20 mouse cellular contexts compared by ENCODE assay signal in genomic region chr5:3669938-3670554, GRCm38 (mm10). TPM values are rescaled to one million over a fixed set of nuclear protein-coding genes. Genes with fewer than 3 reads are reported as not detected.
DNase-seq lines count a peak whose midpoint lies in the region; ATAC-seq lines count a peak whose summit lies in the region.
"Had no signal": no experiment of that assay in that cellular context is flagged by ENCODE, and none has a peak within 500 bp of the region (broad histone marks: within the 10 kb centered on the region; RNA-seq: fewer than 3 reads in every experiment).

No protein-coding gene starts in this region.

- no peaks in the 10 kb centered on the region for H3K4me1 ChIP-seq in heart, embryonic 16.5 days (ENCODE audit: control insufficient read depth, insufficient read depth, low read length)
- peaks cover 16% of the 10 kb centered on the region for H3K4me1 ChIP-seq in liver, embryonic 12.5 days
- H3K4me1 ChIP-seq in embryonic facial prominence, embryonic 10.5 days: peaks cover 8% of the 10 kb centered on the region
- H3K4me1 ChIP-seq: forebrain, embryonic 15.5 days; midbrain, embryonic 15.5 days; neural tube, embryonic 13.5 days had no signal

- ATAC-seq in heart, embryonic 16.5 days (replicated peaks; ENCODE audit: extremely low read depth, insufficient read depth, low FRiP score): peak; percentile 63; the same call in 1 of the 2 replicates
- ATAC-seq in liver, embryonic 12.5 days: peak; percentile 73
- ATAC-seq: forebrain, embryonic 15.5 days; midbrain, embryonic 15.5 days had no signal

- intact Hi-C loops in heart, postnatal 10 days (cut with DNase I): no loop called here

- H3K9me3 ChIP-seq in heart, embryonic 16.5 days (replicated peaks; ENCODE audit: control insufficient read depth, low read length): no peaks in the 10 kb centered on the region
- H3K9me3 ChIP-seq in liver, embryonic 12.5 days (replicated peaks): no peaks in the 10 kb centered on the region
- H3K9me3 ChIP-seq in embryonic facial prominence, embryonic 10.5 days: no peaks in the 10 kb centered on the region
- H3K9me3 ChIP-seq: forebrain, embryonic 15.5 days; midbrain, embryonic 15.5 days; neural tube, embryonic 13.5 days had no signal

- H3K4me2 ChIP-seq in heart, embryonic 16.5 days (ENCODE audit: low read depth, low read length): no peak overlapping the region
- H3K4me2 ChIP-seq in liver, embryonic 12.5 days: 0 out of 2 replicates have a peak overlapping the region, but pooled peaks have one; percentile 4
- H3K4me2 ChIP-seq: forebrain, embryonic 15.5 days; heart, embryonic 11.5 days; hindbrain, embryonic 14.5 days; midbrain, embryonic 15.5 days; neural tube, embryonic 13.5 days had no signal

- H3K27me3 ChIP-seq in heart, embryonic 16.5 days (ENCODE audit: control insufficient read depth, insufficient read depth, low read length): no peaks in the 10 kb centered on the region
- H3K27me3 ChIP-seq in liver, embryonic 12.5 days (replicated peaks): no peaks in the 10 kb centered on the region
- H3K27me3 ChIP-seq in embryonic facial prominence, embryonic 10.5 days (replicated peaks; ENCODE audit: low read depth, poor library complexity, severe bottlenecking): no peaks in the 10 kb centered on the region
- H3K27me3 ChIP-seq: forebrain, embryonic 15.5 days; midbrain, embryonic 15.5 days; neural tube, embryonic 13.5 days had no signal

- H3K27ac ChIP-seq in heart, embryonic 16.5 days (ENCODE audit: low read length): no peak overlapping the region
- H3K27ac ChIP-seq in liver, embryonic 12.5 days: no peak overlapping the region
- no peak overlapping the region for H3K27ac ChIP-seq in embryonic facial prominence, embryonic 10.5 days (replicated peaks)
- H3K27ac ChIP-seq: forebrain, embryonic 15.5 days; hindbrain, embryonic 14.5 days; midbrain, embryonic 15.5 days; neural tube, embryonic 13.5 days had no signal

- H3K36me3 ChIP-seq in heart, embryonic 16.5 days (ENCODE audit: control insufficient read depth, insufficient read depth): no peaks in the 10 kb centered on the region
- H3K36me3 ChIP-seq in liver, embryonic 12.5 days: no peaks in the 10 kb centered on the region
- H3K36me3 ChIP-seq in embryonic facial prominence, embryonic 10.5 days (replicated peaks): no peaks in the 10 kb centered on the region
- H3K36me3 ChIP-seq: forebrain, embryonic 15.5 days; midbrain, embryonic 15.5 days; neural tube, embryonic 13.5 days had no signal

- H3K4me3 ChIP-seq in heart, embryonic 16.5 days (ENCODE audit: low read length): no peak overlapping the region
- H3K4me3 ChIP-seq in liver, embryonic 12.5 days: no peak overlapping the region
- no peak overlapping the region for H3K4me3 ChIP-seq in embryonic facial prominence, embryonic 10.5 days
- H3K4me3 ChIP-seq: forebrain, embryonic 15.5 days; midbrain, embryonic 15.5 days; neural tube, embryonic 13.5 days had no signal

- WGBS in heart, embryonic 16.5 days: 80% methylated on average over 6 of the region's 6 CpGs
- 25% methylated on average over 6 of the region's 6 CpGs for WGBS in liver, embryonic 12.5 days (ENCODE audit: insufficient replicate concordance)
- WGBS in embryonic facial prominence, embryonic 10.5 days: 95% methylated on average over 6 of the region's 6 CpGs

- no peak overlapping the region for H3K9ac ChIP-seq in heart, embryonic 16.5 days (ENCODE audit: low read length)
- H3K9ac ChIP-seq in liver, embryonic 12.5 days: no peak overlapping the region
- H3K9ac ChIP-seq: forebrain, embryonic 15.5 days; hindbrain, embryonic 14.5 days; midbrain, embryonic 15.5 days; neural tube, embryonic 13.5 days had no signal

- no peak for DNase-seq in heart, postnatal 10 days
- peak; percentile 80 for DNase-seq in MEL-GATA-1-ER (ENCODE audit: extremely low read depth, low read depth)
- DNase-seq in natural killer cell, adult 2 months (ENCODE audit: low spot score in 2 of 2): peak; percentile 8 to 35
- no peak for DNase-seq in embryonic facial prominence, embryonic 10.5 days (ENCODE audit: low spot score)
- no peak for DNase-seq in urinary bladder, adult 2 months (ENCODE audit: low spot score)
- DNase-seq in left cerebral cortex, adult 18-20 months (ENCODE audit: low spot score in 2 of 2): no peak
- DNase-seq: adrenal gland, adult 8-10 months; gastrocnemius, postnatal 14 days; kidney, adult 9 months had no signal

RNA-seq across cellular contexts. Expression of gene Gatad1, which starts 13.1 kb away (rescaled TPM):
- 56.9 and 58.3 TPM in 2 replicates for polyA plus RNA-seq in heart, embryonic 16.5 days (2015; fragmentation: Nextera tagmentation; extraction: Ambion mirVana)
- total RNA-seq in heart, postnatal 10 days (2021): 100 to 1,000 TPM in 1 of 2 experiments, 10 to 100 TPM in 1; 99.2 to 106 TPM
- polyA plus RNA-seq in liver, embryonic 12.5 days (2016; fragmentation: Nextera tagmentation; extraction: Ambion mirVana): 43.2 TPM in 2 replicates
- polyA plus RNA-seq in embryonic facial prominence, embryonic 10.5 days (2016; fragmentation: Nextera tagmentation; extraction: Ambion mirVana): 70.3 and 72.5 TPM in 2 replicates
- 56.7 and 73.8 TPM in 2 replicates for polyA plus RNA-seq in urinary bladder, adult 2 months (2012; rRNA removed)
- total RNA-seq in left cerebral cortex, adult 18-20 months (2021): 100 to 1,000 TPM; 124 to 133 TPM

RNA-seq across cellular contexts. Expression of gene Tmbim7, which starts 19.1 kb away (rescaled TPM):
- not detected in 2 replicates for polyA plus RNA-seq in heart, embryonic 16.5 days (2015; fragmentation: Nextera tagmentation; extraction: Ambion mirVana)
- total RNA-seq in heart, postnatal 10 days (2021): not detected
- polyA plus RNA-seq in liver, embryonic 12.5 days (2016; fragmentation: Nextera tagmentation; extraction: Ambion mirVana): not detected in 2 replicates
- not detected in 2 replicates for polyA plus RNA-seq in embryonic facial prominence, embryonic 10.5 days (2016; fragmentation: Nextera tagmentation; extraction: Ambion mirVana)
- polyA plus RNA-seq in urinary bladder, adult 2 months (2012; rRNA removed): not detected in 2 replicates
- not detected for total RNA-seq in left cerebral cortex, adult 18-20 months (2021)
- total RNA-seq: adrenal gland, adult 8-10 months; gastrocnemius, postnatal 14 days; layer of hippocampus, adult 8-10 months; left cerebral cortex, postnatal 36 days had no signal
- polyA plus RNA-seq: cortical plate, adult 2 months; forebrain, embryonic 15.5 days; heart, embryonic 11.5 days; hindbrain, embryonic 14.5 days; lung, embryonic 16.5 days; midbrain, embryonic 15.5 days; neural tube, embryonic 13.5 days had no signal

Comparison
In these comparisons a context has a peak if more than half of its experiments do, and no peak if none do; other contexts are left out.
1. DNase-seq: peak in MEL-GATA-1-ER (single experiment) and natural killer cell, adult 2 months (2 of 2); none in heart, postnatal 10 days (0 of 2), embryonic facial prominence, embryonic 10.5 days (single experiment), urinary bladder, adult 2 months (single experiment) and left cerebral cortex, adult 18-20 months (0 of 2).